In genomic region chr7:16287016-16287415, GRCm38 (mm10) we compare ENCODE assay signal across 8 mouse cellular contexts. TPM values are rescaled to one million over a fixed set of nuclear protein-coding genes. Genes with fewer than 3 reads are reported as not detected.
DNase-seq lines count a peak whose midpoint lies in the region; ATAC-seq and TF ChIP-seq lines count a peak whose summit lies in the region.

No protein-coding gene starts in this region.

- no peak for DNase-seq in heart, postnatal 0 days (ENCODE audit: low spot score)
- DNase-seq in heart, postnatal 14 days: no peak
- DNase-seq in NIH3T3 (ENCODE audit: low read depth): peak; percentile 63
- no peak for DNase-seq in thymus, postnatal 4 days

- H3K36me3 ChIP-seq in heart, postnatal 0 days (replicated peaks; ENCODE audit: control insufficient read depth, insufficient read depth, low read length): peaks cover 23% of the 10 kb centered on the region
- H3K36me3 ChIP-seq in hindbrain, embryonic 12.5 days: peaks cover 20% of the 10 kb centered on the region
- peaks cover 22% of the 10 kb centered on the region for H3K36me3 ChIP-seq in midbrain, embryonic 13.5 days

- H3K9ac ChIP-seq in heart, postnatal 0 days (replicated peaks; ENCODE audit: low read depth, low read length): peak overlapping the region; percentile 81; the same call in 1 of the 2 replicates
- H3K9ac ChIP-seq in hindbrain, embryonic 12.5 days: peak overlapping the region; percentile 70
- H3K9ac ChIP-seq in midbrain, embryonic 13.5 days (replicated peaks): peak overlapping the region; percentile 74

- peak overlapping the region; percentile 81 for H3K4me3 ChIP-seq in heart, postnatal 0 days (ENCODE audit: low read depth, low read length)
- peak overlapping the region; percentile 69 for H3K4me3 ChIP-seq in hindbrain, embryonic 12.5 days
- peak overlapping the region; percentile 70 for H3K4me3 ChIP-seq in midbrain, embryonic 13.5 days (replicated peaks)

- no peaks in the 10 kb centered on the region for H3K9me3 ChIP-seq in heart, postnatal 0 days (replicated peaks; ENCODE audit: control insufficient read depth, low read length)
- H3K9me3 ChIP-seq in hindbrain, embryonic 12.5 days (replicated peaks): no peaks in the 10 kb centered on the region
- H3K9me3 ChIP-seq in midbrain, embryonic 13.5 days: no peaks in the 10 kb centered on the region

- ATAC-seq in heart, postnatal 0 days (ENCODE audit: insufficient read depth, low read depth): no peak
- ATAC-seq in hindbrain, embryonic 12.5 days (ENCODE audit: low FRiP score): no peak
- ATAC-seq in midbrain, embryonic 13.5 days: no peak
- no peak for ATAC-seq in megakaryocyte progenitor cell, adult 5-6 weeks (replicated peaks; ENCODE audit: poor library complexity)
- no peak for ATAC-seq in inflammation-experienced regulatory T-cells, adult 6 months

- peak overlapping the region; percentile 71 for H3K4me2 ChIP-seq in heart, postnatal 0 days (ENCODE audit: low read depth, low read length)
- peak overlapping the region; percentile 52 for H3K4me2 ChIP-seq in hindbrain, embryonic 12.5 days (replicated peaks)
- peak overlapping the region; percentile 56 for H3K4me2 ChIP-seq in midbrain, embryonic 13.5 days (replicated peaks)

- H3K27me3 ChIP-seq in heart, postnatal 0 days (ENCODE audit: control insufficient read depth, insufficient read depth, low read length): no peaks in the 10 kb centered on the region
- H3K27me3 ChIP-seq in hindbrain, embryonic 12.5 days: no peaks in the 10 kb centered on the region
- no peaks in the 10 kb centered on the region for H3K27me3 ChIP-seq in midbrain, embryonic 13.5 days

- intact Hi-C loops in heart, postnatal 14 days (cut with DNase I): no loop called here

- TF ChIP-seq EP300 in heart, postnatal 0 days (IDR thresholded peaks at IDR 0.05; ENCODE audit: low read depth): no peak; the same call in 1 of the 2 replicates

- TF ChIP-seq CTCF in heart, postnatal 0 days (IDR thresholded peaks at IDR 0.05; ENCODE audit: low read depth): no peak

- H3K4me1 ChIP-seq in heart, postnatal 0 days (ENCODE audit: control insufficient read depth, insufficient read depth): no peaks in the 10 kb centered on the region; the same call in 1 of the 2 replicates
- H3K4me1 ChIP-seq in hindbrain, embryonic 12.5 days: peaks cover 10% of the 10 kb centered on the region
- H3K4me1 ChIP-seq in midbrain, embryonic 13.5 days (replicated peaks): peaks cover 13% of the 10 kb centered on the region

- H3K27ac ChIP-seq in heart, postnatal 0 days (ENCODE audit: low read depth): peak overlapping the region; percentile 98
- no peak overlapping the region; the same call in 1 of the 2 replicates for H3K27ac ChIP-seq in hindbrain, embryonic 12.5 days
- peak overlapping the region; percentile 95 for H3K27ac ChIP-seq in midbrain, embryonic 13.5 days

- WGBS in heart, postnatal 0 days: 84% methylated on average over 2 of the region's 2 CpGs
- WGBS in hindbrain, embryonic 12.5 days: 79% methylated on average over 2 of the region's 2 CpGs
- WGBS in midbrain, embryonic 13.5 days: 90% methylated on average over 2 of the region's 2 CpGs

RNA-seq across cellular contexts. Expression of gene Ccdc9, which starts 0.4 kb away (rescaled TPM):
- 5.7 and 43.7 TPM in 2 replicates for total RNA-seq in heart, postnatal 0 days (2014; rRNA removed; ENCODE audit: low replicate concordance)
- 4.7 and 7.2 TPM in 2 replicates for polyA plus RNA-seq in heart, postnatal 0 days (2015; fragmentation: Nextera tagmentation; extraction: Ambion mirVana)
- total RNA-seq in heart, postnatal 14 days (2021): 10 to 100 TPM; 32.1 to 39.4 TPM
- polyA plus RNA-seq in hindbrain, embryonic 12.5 days (2016; fragmentation: Nextera tagmentation; extraction: Ambion mirVana): 43.4 and 46.7 TPM in 2 replicates
- polyA plus RNA-seq in midbrain, embryonic 13.5 days (2015; fragmentation: Nextera tagmentation; extraction: Ambion mirVana): 22.5 and 39.4 TPM in 2 replicates
- total RNA-seq in megakaryocyte progenitor cell, adult 5-6 weeks (2015): 17.3 and 19.8 TPM in 2 replicates
- total RNA-seq in megakaryocyte progenitor cell, adult 5-6 weeks (2017): 87.9 and 99.6 TPM in 2 replicates
- polyA plus RNA-seq in inflammation-experienced regulatory T-cells, adult 6 months (2017; shearing (Covaris generic)): 10 to 100 TPM; 10.6 to 16.3 (median 11.5) TPM

RNA-seq across cellular contexts. Expression of gene Inafm1, which starts 13.6 kb away (rescaled TPM):
- 9.8 and 10.7 TPM in 2 replicates for total RNA-seq in heart, postnatal 0 days (2014; rRNA removed; ENCODE audit: low replicate concordance)
- 7.7 and 9.6 TPM in 2 replicates for polyA plus RNA-seq in heart, postnatal 0 days (2015; fragmentation: Nextera tagmentation; extraction: Ambion mirVana)
- 10 to 100 TPM; 14.6 to 14.9 TPM for total RNA-seq in heart, postnatal 14 days (2021)
- polyA plus RNA-seq in hindbrain, embryonic 12.5 days (2016; fragmentation: Nextera tagmentation; extraction: Ambion mirVana): 23.3 and 25.4 TPM in 2 replicates
- 22.3 and 27.3 TPM in 2 replicates for polyA plus RNA-seq in midbrain, embryonic 13.5 days (2015; fragmentation: Nextera tagmentation; extraction: Ambion mirVana)
- 5.0 and 11.3 TPM in 2 replicates for total RNA-seq in megakaryocyte progenitor cell, adult 5-6 weeks (2015)
- 5.2 and 6.8 TPM in 2 replicates for total RNA-seq in megakaryocyte progenitor cell, adult 5-6 weeks (2017)
- 1 to 10 TPM in 2 of 3 experiments, under 1 TPM in 1; 0.96 to 2.4 (median 2.3) TPM for polyA plus RNA-seq in inflammation-experienced regulatory T-cells, adult 6 months (2017; shearing (Covaris generic))

RNA-seq across cellular contexts. Expression of gene Bbc3, which starts 21.2 kb away (rescaled TPM):
- 7.3 and 14.6 TPM in 2 replicates for total RNA-seq in heart, postnatal 0 days (2014; rRNA removed; ENCODE audit: low replicate concordance)
- 5.6 and 6.6 TPM in 2 replicates for polyA plus RNA-seq in heart, postnatal 0 days (2015; fragmentation: Nextera tagmentation; extraction: Ambion mirVana)
- total RNA-seq in heart, postnatal 14 days (2021): 1 to 10 TPM; 7.9 to 8.7 TPM
- polyA plus RNA-seq in hindbrain, embryonic 12.5 days (2016; fragmentation: Nextera tagmentation; extraction: Ambion mirVana): 20.0 and 21.1 TPM in 2 replicates
- polyA plus RNA-seq in midbrain, embryonic 13.5 days (2015; fragmentation: Nextera tagmentation; extraction: Ambion mirVana): 23.1 and 25.5 TPM in 2 replicates
- total RNA-seq in megakaryocyte progenitor cell, adult 5-6 weeks (2015): 0.25 and 1.8 TPM in 2 replicates
- total RNA-seq in megakaryocyte progenitor cell, adult 5-6 weeks (2017): 0.84 and 1.2 TPM in 2 replicates
- 1 to 10 TPM in 2 of 3 experiments, under 1 TPM in 1; 0.42 to 1.5 (median 1.2) TPM for polyA plus RNA-seq in inflammation-experienced regulatory T-cells, adult 6 months (2017; shearing (Covaris generic))

RNA-seq across cellular contexts. Expression of gene C5ar1, which starts 27.7 kb away (rescaled TPM):
- total RNA-seq in heart, postnatal 0 days (2014; rRNA removed; ENCODE audit: low replicate concordance): 2.0 and 3.3 TPM in 2 replicates
- polyA plus RNA-seq in heart, postnatal 0 days (2015; fragmentation: Nextera tagmentation; extraction: Ambion mirVana): 1.9 and 2.2 TPM in 2 replicates
- total RNA-seq in heart, postnatal 14 days (2021): 1 to 10 TPM; 5.2 to 5.8 TPM
- 0.79 and 2.0 TPM in 2 replicates for polyA plus RNA-seq in hindbrain, embryonic 12.5 days (2016; fragmentation: Nextera tagmentation; extraction: Ambion mirVana)
- polyA plus RNA-seq in midbrain, embryonic 13.5 days (2015; fragmentation: Nextera tagmentation; extraction: Ambion mirVana): 1.0 and 1.5 TPM in 2 replicates
- total RNA-seq in megakaryocyte progenitor cell, adult 5-6 weeks (2015): 2.4 and 4.0 TPM in 2 replicates
- 0.57 and 1.2 TPM in 2 replicates for total RNA-seq in megakaryocyte progenitor cell, adult 5-6 weeks (2017)
- polyA plus RNA-seq in inflammation-experienced regulatory T-cells, adult 6 months (2017; shearing (Covaris generic)): under 1 TPM in 1 of 3 experiments, not detected in 2; 0.21 TPM

RNA-seq across cellular contexts. Expression of gene C5ar2, which starts 43.1 kb away (rescaled TPM):
- total RNA-seq in heart, postnatal 0 days (2014; rRNA removed; ENCODE audit: low replicate concordance): 0.04 and 0.65 TPM in 2 replicates
- polyA plus RNA-seq in heart, postnatal 0 days (2015; fragmentation: Nextera tagmentation; extraction: Ambion mirVana): 0.60 and 0.67 TPM in 2 replicates
- total RNA-seq in heart, postnatal 14 days (2021): 1 to 10 TPM in 1 of 2 experiments, under 1 TPM in 1; 0.93 to 1.1 TPM
- polyA plus RNA-seq in hindbrain, embryonic 12.5 days (2016; fragmentation: Nextera tagmentation; extraction: Ambion mirVana): not detected in 2 replicates
- 0.05 TPM in 1 of 2 replicates, not detected in the other for polyA plus RNA-seq in midbrain, embryonic 13.5 days (2015; fragmentation: Nextera tagmentation; extraction: Ambion mirVana)
- 1.1 and 1.7 TPM in 2 replicates for total RNA-seq in megakaryocyte progenitor cell, adult 5-6 weeks (2015)
- total RNA-seq in megakaryocyte progenitor cell, adult 5-6 weeks (2017): 1.1 and 1.3 TPM in 2 replicates
- under 1 TPM in 1 of 3 experiments, not detected in 2; 0.23 TPM for polyA plus RNA-seq in inflammation-experienced regulatory T-cells, adult 6 months (2017; shearing (Covaris generic))
